Mouse (Mus musculus) heart, embryonic 15.5 days (tissue): Measurements from ENCODE around the gene Slc2a4. TPM values are rescaled to one million over a fixed set of nuclear protein-coding genes. Genes with fewer than 3 reads are reported as not detected.

Experiments used
- ATAC-seq: fragments of 200-750 bp; cut with Nextera tagmentation; replicated peaks from 2 replicates; pipeline ENCODE4 v1.8.0; 2017; ENCODE audit warnings: low read depth, moderate TSS enrichment; ENCODE audit not compliant: insufficient number of reproducible peaks, insufficient read depth, low FRiP score
- H3K27ac ChIP-seq: fragments of 300-500 bp; sonication (generic); 2 replicates; pipeline ENCODE4 v1.5.1; 2015; ENCODE audit warnings: mild to moderate bottlenecking, inconsistent platforms
- H3K27me3 ChIP-seq: fragments of 300-500 bp; sonication (generic); 2 replicates; pipeline ENCODE4 v1.6.1; 2015; ENCODE audit warnings: inconsistent platforms
- H3K36me3 ChIP-seq: fragments of 300-500 bp; sonication (generic); 2 replicates; pipeline ENCODE4 v1.6.1; 2015; ENCODE audit warnings: mild to moderate bottlenecking, inconsistent platforms
- H3K4me1 ChIP-seq: fragments of 300-500 bp; sonication (generic); replicated peaks from 2 replicates; pipeline ENCODE4 v1.6.1; 2015; ENCODE audit warnings: inconsistent platforms
- H3K4me2 ChIP-seq: fragments of 300-500 bp; sonication (generic); 2 replicates; pipeline ENCODE4 v1.6.1; 2015; ENCODE audit warnings: inconsistent platforms, mild to moderate bottlenecking, moderate library complexity
- H3K4me3 ChIP-seq: fragments of 300-500 bp; sonication (generic); 2 replicates; pipeline ENCODE4 v1.5.1; 2015; ENCODE audit warnings: mild to moderate bottlenecking, inconsistent platforms
- H3K9ac ChIP-seq: fragments of 300-500 bp; sonication (generic); 2 replicates; pipeline ENCODE4 v1.6.1; 2015; ENCODE audit warnings: mild to moderate bottlenecking, inconsistent platforms
- H3K9me3 ChIP-seq: fragments of 300-500 bp; sonication (generic); replicated peaks from 2 replicates; pipeline ENCODE4 v1.6.1; 2016; ENCODE audit warnings: inconsistent platforms
- WGBS: fragments of 180-500 bp; shearing (Covaris S2); methylation state at CpG from one replicate; pipeline ENCODE4 v1.1.7; 2015; ENCODE audit warnings: mixed read lengths; 5-methylcytosine and 5-hydroxymethylcytosine counted together
- polyA plus RNA-seq: library from polyadenylated mRNA; unstranded; fragments of >200 nt; fragmentation: Nextera tagmentation; extraction: Ambion mirVana; gene quantifications from 2 replicates; pipeline ENCODE4 v1.2.1, GENCODE M21; 2015

Gene Slc2a4
- polyA plus RNA-seq, result 42.0 and 42.6 TPM in 2 replicates

DNA sequence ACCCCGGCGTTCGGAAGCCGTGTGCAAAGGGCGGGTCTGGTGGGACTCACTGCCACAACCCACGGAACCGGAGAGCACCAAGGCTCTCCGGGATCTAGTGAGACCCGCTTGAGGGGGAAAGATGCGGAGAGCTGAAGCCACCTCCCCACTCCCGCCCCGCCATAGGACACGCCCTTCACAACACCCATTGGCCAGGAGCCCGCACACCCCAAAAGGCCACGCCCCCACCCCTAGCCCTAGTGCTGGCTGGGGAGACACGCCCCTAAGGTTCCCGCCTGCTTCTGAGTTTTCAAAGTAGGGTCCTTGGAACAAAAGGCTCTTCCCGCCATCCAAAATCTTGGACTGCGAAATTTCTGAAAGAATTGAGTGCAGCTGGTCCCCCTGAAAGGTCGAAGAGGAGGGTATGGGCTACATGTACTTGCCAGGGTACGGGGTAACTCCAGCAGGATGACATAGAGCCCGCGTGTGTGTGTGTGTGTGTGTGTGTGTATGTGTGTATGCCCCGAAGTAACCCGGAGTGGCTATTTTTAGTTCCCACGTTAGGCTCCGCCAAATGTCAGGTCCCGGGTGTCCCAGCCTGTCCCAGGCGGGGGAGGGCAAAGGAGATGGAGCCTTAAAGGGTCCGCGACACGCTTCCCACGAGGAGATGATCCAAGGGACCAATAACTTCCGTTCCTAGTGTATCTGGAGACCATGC is at the start of gene Slc2a4:
Gene Slc2a4 (minus strand): TSS at position 123 of the 697 bp plus-strand sequence.
- Histone ChIP-seq H3K27me3 (no peaks in the 10 kb centered on the region), H3K36me3 (peaks cover 23% of the 10 kb centered on the region), H3K9ac (peak within 1 kb of the TSS; percentile 59), H3K4me3 (peak within 1 kb of the TSS; percentile 59), H3K27ac (peak within 1 kb of the TSS; percentile 95), H3K4me2 (peak within 1 kb of the TSS; percentile 84), H3K4me1 (peaks cover 29% of the 10 kb centered on the region), H3K9me3 (no peaks in the 10 kb centered on the region)
- under 1% methylated on average over 34 of the region's 34 CpGs for WGBS
- peak; percentile 91 for ATAC-seq

DNA sequence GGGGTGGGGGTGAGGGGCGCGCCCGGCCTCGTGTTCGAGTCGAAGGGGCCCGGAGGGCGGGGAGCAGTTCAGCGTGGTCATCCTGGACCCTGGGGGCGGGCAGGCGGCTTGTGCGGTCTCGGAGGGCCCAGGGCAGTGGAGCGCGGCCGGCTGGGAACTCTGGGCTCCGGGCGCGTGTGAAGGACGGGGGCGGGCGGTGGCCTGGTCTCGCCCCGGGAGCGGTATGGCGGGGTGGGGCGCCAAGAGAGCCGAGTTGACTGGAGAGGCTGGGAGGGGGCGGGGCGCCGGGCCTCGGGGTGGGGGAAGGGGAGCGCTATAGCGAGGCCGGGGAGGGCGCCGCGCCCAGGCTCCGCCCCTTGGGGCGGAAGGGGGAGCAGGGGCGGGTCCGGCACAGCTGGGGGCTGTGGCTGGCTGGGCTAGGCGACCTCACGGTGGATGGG is 49.1 kb upstream of the Slc2a4 start:
- WGBS, result 2% methylated on average over 20 of the region's 44 CpGs
- H3K27me3 ChIP-seq, result no peaks in the 10 kb centered on the region
- H3K36me3 ChIP-seq, result peaks cover 31% of the 10 kb centered on the region
- peak overlapping the region; percentile 99 for H3K27ac ChIP-seq
- peaks cover 48% of the 10 kb centered on the region for H3K4me1 ChIP-seq
- peak overlapping the region; percentile 96 for H3K4me3 ChIP-seq
- H3K4me2 ChIP-seq, result peak overlapping the region; percentile 65
- peak; percentile 61 for ATAC-seq
- peak overlapping the region; percentile 99 for H3K9ac ChIP-seq
- H3K9me3 ChIP-seq, result no peaks in the 10 kb centered on the region

DNA sequence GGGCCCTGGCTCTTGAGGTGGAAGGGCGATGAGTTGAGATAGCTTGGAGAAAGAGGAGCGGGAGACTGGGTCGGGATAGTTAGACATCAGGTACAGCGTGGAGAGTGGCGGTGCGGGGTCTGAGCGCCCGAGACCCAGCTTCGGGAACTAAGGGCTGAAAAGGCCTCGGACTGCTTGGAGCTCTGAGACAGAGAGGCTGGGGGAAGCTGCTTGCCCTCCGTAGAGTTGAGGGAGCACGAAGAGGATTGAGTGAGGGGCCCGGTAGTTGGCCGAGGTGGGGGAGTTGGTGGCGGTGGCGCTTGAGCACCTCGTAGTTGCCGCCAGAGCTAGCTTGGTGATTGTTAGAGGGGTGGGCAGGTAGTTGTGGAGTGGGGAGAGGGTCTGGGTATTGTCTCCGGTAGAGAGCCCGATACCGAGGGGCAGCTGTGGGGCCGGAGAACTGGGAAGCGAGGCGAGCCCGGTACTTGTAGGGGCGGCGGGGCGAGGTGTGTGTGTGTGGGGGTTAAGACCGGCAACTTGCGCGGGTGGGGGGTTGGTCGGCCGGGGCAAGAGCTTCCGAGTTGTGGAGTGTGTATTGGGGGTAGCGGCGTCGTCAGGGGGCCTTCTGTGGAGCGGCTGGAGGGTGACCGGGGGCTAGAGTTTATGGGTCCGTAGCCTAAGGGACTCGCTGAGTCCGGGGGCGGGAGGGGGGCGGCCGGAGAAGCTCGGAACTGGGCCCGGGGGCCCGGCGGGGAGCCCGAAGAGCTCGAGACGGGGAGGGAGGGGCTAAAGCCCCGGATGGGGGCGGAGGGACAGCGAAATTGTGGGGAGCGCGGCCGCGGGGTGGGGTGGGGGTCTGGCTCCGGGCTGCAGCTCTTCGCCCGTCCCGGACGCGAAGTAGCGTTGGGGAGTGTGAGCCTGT is 48.4 kb upstream of the Slc2a4 start:
- WGBS, result under 1% methylated on average over 66 of the region's 66 CpGs
- no peaks in the 10 kb centered on the region for H3K27me3 ChIP-seq
- peaks cover 31% of the 10 kb centered on the region for H3K36me3 ChIP-seq

DNA sequence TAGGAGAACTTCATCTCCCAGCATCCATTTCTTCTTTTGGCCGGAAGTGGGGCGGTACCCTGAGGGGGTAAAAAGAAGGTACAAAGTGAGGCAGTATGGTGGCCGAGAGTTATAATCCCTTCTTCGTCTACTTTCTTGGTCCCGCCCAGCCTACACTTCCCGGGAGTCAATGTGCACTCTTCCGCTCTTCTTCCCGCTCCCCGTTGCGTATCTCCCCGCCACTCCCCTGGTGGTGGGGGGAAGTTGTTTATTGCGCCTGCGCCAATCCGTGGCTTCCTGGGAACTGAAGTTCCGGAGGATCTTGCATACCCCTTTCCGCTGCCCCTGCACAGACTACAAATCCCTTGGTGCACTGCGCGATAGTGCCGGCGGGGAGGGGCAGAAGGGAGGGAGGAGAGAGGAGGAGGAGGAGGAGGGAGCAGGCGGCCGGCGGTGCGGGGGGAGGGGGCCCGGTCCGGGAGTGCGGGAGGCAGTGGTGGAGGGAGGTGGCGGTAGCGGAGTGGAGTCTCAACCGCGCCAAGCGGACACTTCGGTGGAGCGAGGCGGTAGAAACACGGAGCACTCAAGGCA is 47.5 kb upstream of the Slc2a4 start, which contains the start of gene Phf23:
Gene Phf23 (plus strand): TSS at position 387 of the 570 bp plus-strand sequence.
- Histone ChIP-seq H3K4me2 (peak within 1 kb of the TSS; percentile 65), H3K4me3 (peak within 1 kb of the TSS; percentile 96), H3K27ac (peak within 1 kb of the TSS; percentile 99), H3K36me3 (peaks cover 31% of the 10 kb centered on the region), H3K27me3 (no peaks in the 10 kb centered on the region), H3K9ac (peak within 1 kb of the TSS; percentile 99), H3K4me1 (peaks cover 40% of the 10 kb centered on the region), H3K9me3 (no peaks in the 10 kb centered on the region)
- under 1% methylated on average over 36 of the region's 36 CpGs for WGBS
- ATAC-seq, result peak; percentile 72

More for the DNA sequence above, 48.4 kb upstream of the Slc2a4 start:
- Histone ChIP-seq H3K4me2 (peak overlapping the region; percentile 65), H3K9ac (peak overlapping the region; percentile 99), H3K4me3 (peak overlapping the region; percentile 96), H3K4me1 (peaks cover 42% of the 10 kb centered on the region), H3K9me3 (no peaks in the 10 kb centered on the region), H3K27ac (peak overlapping the region; percentile 99)
- ATAC-seq, result peak; percentile 0

DNA sequence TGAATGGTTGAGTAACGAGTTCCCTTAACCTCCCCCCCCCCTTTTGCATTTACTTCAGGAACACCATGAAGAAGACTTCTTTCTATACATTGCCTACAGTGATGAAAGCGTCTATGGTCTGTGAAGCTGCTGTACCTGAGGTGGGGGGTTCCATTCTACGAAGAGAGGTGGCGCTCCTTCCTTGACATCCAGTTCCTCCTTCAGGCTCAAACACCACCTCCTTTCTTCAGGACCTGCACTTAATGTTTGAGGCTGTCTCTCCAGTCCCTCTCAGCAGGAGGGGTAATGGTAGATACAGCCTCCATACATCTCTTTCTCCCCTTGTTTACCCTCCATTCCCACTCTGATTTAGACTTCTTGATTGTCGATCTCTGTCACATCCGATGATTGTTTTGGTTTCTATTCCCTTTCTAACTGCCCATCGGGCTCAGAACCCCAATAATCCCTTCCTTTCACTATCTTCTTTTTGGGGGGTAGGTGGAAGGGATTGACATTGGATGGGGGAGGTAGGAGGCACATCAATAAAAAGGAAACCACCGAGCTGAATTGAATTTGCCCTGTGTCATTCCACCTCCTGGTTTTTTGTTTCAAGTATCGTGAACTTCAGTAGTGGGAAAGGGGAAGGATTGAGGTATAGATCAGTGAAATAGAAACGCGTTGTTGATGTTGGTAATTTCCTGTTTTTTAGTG is 46.6 kb upstream of the Slc2a4 start:
- 87% methylated on average over 11 of the region's 11 CpGs for WGBS
- no peak overlapping the region for H3K27ac ChIP-seq
- ATAC-seq, result no peak
- peaks cover 44% of the 10 kb centered on the region for H3K4me1 ChIP-seq
- H3K9ac ChIP-seq, result no peak overlapping the region
- peak overlapping the region; percentile 96; the same call in 1 of the 2 replicates for H3K4me3 ChIP-seq
- no peaks in the 10 kb centered on the region for H3K9me3 ChIP-seq
- no peaks in the 10 kb centered on the region for H3K27me3 ChIP-seq
- peaks cover 37% of the 10 kb centered on the region for H3K36me3 ChIP-seq
- peak overlapping the region; percentile 65 for H3K4me2 ChIP-seq

DNA sequence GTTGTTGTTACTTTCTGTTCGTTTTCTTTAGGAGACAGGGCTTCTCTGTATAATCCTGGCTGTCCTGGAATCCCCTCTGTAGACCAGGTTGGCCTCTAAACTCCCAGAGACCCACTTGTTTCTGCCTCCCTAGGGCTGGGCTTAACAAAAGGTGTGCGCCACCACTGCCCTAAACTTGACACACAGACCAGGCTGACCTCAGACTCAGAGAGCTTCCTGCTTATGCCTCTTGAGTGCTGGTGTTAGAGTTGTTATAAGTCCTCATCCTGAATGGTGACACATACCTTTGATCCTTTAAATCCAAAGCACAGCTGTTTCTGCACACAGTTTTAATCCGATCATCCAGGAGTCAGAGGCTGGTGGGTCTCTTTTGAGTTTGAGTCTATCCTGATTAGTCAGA is 44.9 kb upstream of the Slc2a4 start:
- Histone ChIP-seq H3K4me2 (peak overlapping the region; percentile 80), H3K27me3 (no peaks in the 10 kb centered on the region), H3K27ac (no peak overlapping the region), H3K4me3 (peak overlapping the region; percentile 72), H3K4me1 (peaks cover 34% of the 10 kb centered on the region), H3K9me3 (no peaks in the 10 kb centered on the region), H3K36me3 (peaks cover 37% of the 10 kb centered on the region), H3K9ac (0 out of 2 replicates have a peak overlapping the region, but pooled peaks have one; percentile 81)
- ATAC-seq, result no peak
- 84% methylated on average over 3 of the region's 3 CpGs for WGBS

DNA sequence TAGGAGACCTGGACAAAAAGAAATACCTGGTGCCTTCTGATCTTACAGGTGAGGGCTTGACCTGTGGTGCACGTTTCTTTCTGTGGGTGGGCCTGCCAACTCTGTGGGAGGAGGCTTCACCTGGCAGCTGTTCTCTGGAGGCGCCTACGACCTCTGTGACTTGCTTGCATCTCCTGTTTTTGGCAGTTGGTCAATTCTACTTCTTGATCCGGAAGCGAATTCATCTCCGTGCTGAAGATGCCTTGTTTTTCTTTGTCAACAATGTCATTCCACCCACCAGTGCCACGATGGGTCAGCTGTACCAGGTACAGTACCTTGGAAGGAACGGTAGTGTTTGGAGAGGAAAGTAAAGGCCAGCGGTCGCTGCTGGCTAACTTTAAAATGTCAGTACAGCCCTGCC is 44.4 kb upstream of the Slc2a4 start:
- Histone ChIP-seq H3K4me3 (peak overlapping the region; percentile 72), H3K4me1 (peaks cover 28% of the 10 kb centered on the region), H3K27ac (no peak overlapping the region), H3K9ac (peak overlapping the region; percentile 81; the same call in 1 of the 2 replicates), H3K36me3 (peaks cover 41% of the 10 kb centered on the region), H3K4me2 (peak overlapping the region; percentile 80), H3K27me3 (no peaks in the 10 kb centered on the region), H3K9me3 (no peaks in the 10 kb centered on the region)
- no peak for ATAC-seq
- 72% methylated on average over 10 of the region's 10 CpGs for WGBS

DNA sequence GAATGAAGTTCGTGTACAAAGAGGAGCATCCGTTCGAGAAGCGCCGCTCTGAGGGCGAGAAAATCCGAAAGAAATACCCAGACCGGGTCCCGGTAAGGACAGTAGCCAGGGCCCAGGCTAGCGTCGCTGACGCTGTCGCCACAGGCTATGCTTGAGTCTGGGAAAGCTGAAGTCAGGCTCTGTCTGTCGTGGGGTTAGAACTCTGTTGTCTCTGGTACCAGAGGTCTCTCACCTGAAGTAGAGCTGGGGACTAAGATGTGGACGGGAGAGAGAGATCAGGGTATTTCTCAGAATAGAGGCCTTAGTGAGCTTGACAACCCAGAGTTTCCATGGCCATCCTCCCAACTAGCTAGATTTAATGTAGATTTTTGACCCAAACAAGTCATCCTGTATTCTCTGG is 43.7 kb upstream of the Slc2a4 start:
- peak overlapping the region; percentile 96 for H3K27ac ChIP-seq
- H3K36me3 ChIP-seq, result peaks cover 48% of the 10 kb centered on the region
- peak overlapping the region; percentile 81 for H3K9ac ChIP-seq
- peak overlapping the region; percentile 72 for H3K4me3 ChIP-seq
- H3K4me2 ChIP-seq, result peak overlapping the region; percentile 80
- WGBS, result under 1% methylated on average over 15 of the region's 15 CpGs
- no peaks in the 10 kb centered on the region for H3K9me3 ChIP-seq
- H3K27me3 ChIP-seq, result no peaks in the 10 kb centered on the region
- H3K4me1 ChIP-seq, result peaks cover 27% of the 10 kb centered on the region
- no peak for ATAC-seq

DNA sequence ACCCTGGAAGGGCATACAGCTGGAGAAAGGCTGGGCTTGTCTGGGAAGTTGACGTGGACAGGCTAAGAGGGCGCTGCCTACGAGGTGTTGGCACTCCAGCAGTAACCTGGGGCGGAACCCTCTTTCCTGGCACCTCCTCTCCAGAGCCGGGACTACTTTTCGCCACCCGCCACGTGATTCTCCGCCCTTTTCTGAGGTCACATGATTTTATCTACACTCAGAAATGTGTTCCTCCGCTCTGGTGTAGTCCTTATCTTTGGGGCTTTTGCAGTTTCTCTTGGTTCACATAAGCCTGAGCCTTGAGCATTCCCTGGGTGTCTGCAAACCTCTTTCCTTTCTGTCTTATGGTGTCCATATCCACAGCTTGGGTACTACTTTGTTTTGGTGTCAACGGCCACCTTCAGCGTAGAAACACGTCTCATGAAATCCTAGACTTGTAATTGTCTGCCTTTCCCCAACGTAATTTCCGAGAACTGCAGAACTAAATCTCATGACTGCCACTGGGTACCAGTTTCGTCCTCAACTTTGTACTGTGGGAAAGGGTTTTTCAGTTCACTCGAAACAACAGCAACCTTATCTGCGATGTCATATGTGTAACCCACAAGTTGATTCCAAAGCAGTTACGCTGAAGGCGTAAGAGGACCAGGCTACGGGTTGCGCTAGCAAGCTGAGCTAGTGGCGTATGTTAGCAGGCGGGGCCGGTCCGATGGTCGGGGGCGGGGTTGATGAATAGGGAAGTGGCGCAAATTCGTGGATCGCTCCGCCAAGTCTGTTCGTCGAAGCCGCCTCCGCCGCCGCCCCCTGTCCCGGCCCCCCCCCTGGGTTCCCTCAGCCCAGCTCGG is 43.1 kb upstream of the Slc2a4 start, which contains the start of gene Gabarap:
Gene Gabarap (plus strand): TSS at position 294 of the 842 bp plus-strand sequence.
- Histone ChIP-seq H3K4me2 (peak within 1 kb of the TSS; percentile 80), H3K9me3 (no peaks in the 10 kb centered on the region), H3K27ac (peak within 1 kb of the TSS; percentile 96), H3K9ac (peak within 1 kb of the TSS; percentile 81), H3K36me3 (peaks cover 55% of the 10 kb centered on the region), H3K4me3 (peak within 1 kb of the TSS; percentile 72), H3K27me3 (no peaks in the 10 kb centered on the region), H3K4me1 (peaks cover 27% of the 10 kb centered on the region)
- peak; percentile 75 for ATAC-seq
- under 1% methylated on average over 40 of the region's 40 CpGs for whole genome bisulfite sequencing

DNA sequence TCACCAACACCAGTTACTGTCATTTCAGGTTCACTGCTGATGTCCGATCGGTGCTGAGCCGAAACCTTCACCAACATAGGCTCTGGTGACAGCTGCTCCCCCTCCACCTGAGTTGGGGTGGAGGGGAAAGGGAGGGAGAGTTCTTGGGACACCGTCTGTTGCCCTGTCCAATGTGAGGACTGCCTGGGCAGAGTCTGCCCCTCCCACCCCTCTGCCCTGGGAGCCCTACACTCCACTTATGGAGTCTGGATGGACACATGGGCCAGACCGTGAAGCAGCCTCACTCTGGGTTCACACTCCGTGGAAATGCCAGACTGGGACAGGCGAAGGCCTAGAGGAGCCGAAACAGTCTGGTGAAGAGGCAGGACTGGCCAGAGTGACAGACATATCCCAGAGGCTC is 42.0 kb upstream of the Slc2a4 start:
- no peak overlapping the region for H3K9ac ChIP-seq
- H3K4me1 ChIP-seq, result peaks cover 27% of the 10 kb centered on the region
- 85% methylated on average over 8 of the region's 8 CpGs for WGBS
- H3K9me3 ChIP-seq, result no peaks in the 10 kb centered on the region
- H3K36me3 ChIP-seq, result peaks cover 63% of the 10 kb centered on the region
- H3K27me3 ChIP-seq, result no peaks in the 10 kb centered on the region
- no peak overlapping the region for H3K4me2 ChIP-seq
- H3K4me3 ChIP-seq, result no peak overlapping the region
- H3K27ac ChIP-seq, result peak overlapping the region; percentile 96
- ATAC-seq, result no peak
